Mouse (Mus musculus) liver, embryonic 11.5 days (tissue): Measurements from ENCODE around the gene Ide. TPM values are rescaled to one million over a fixed set of nuclear protein-coding genes. Genes with fewer than 3 reads are reported as not detected.

ENCODE experiments used
- ATAC-seq: fragments of 200-750 bp; cut with Nextera tagmentation; replicated peaks from 2 replicates; pipeline ENCODE4 v1.8.0; 2017; ENCODE audit warnings: moderate number of reproducible peaks, mild to moderate bottlenecking, moderate TSS enrichment, moderate library complexity; ENCODE audit not compliant: low FRiP score
- DNase-seq: peaks from one replicate; pipeline ENCODE4 v3.0.0-alpha.2; 2017; ENCODE audit warnings: low spot score
- H3K27ac ChIP-seq: fragments of 300-500 bp; sonication (generic); 2 replicates; pipeline ENCODE4 v1.5.1; 2014; ENCODE audit warnings: mild to moderate bottlenecking, low read depth, low read length, control low read depth
- H3K27me3 ChIP-seq: fragments of 300-500 bp; sonication (generic); replicated peaks from 2 replicates; pipeline ENCODE4 v1.6.1; 2014; ENCODE audit warnings: low read length, mixed read lengths; ENCODE audit not compliant: control insufficient read depth, insufficient read depth
- H3K36me3 ChIP-seq: fragments of 300-500 bp; sonication (generic); 2 replicates; pipeline ENCODE4 v1.6.1; 2014; ENCODE audit warnings: mild to moderate bottlenecking, low read length, moderate library complexity, mixed read lengths; ENCODE audit not compliant: control insufficient read depth, insufficient read depth
- H3K4me1 ChIP-seq: fragments of 300-500 bp; sonication (generic); replicated peaks from 2 replicates; pipeline ENCODE4 v1.6.1; 2014; ENCODE audit warnings: low read length, mixed read lengths; ENCODE audit not compliant: control insufficient read depth, insufficient read depth
- H3K4me2 ChIP-seq: fragments of 300-500 bp; sonication (generic); 2 replicates; pipeline ENCODE4 v1.6.1; 2014; ENCODE audit warnings: mild to moderate bottlenecking, control low read depth, moderate library complexity
- H3K4me3 ChIP-seq: fragments of 300-500 bp; sonication (generic); 2 replicates; pipeline ENCODE4 v1.5.1; 2014; ENCODE audit warnings: low read depth, low read length, control low read depth
- H3K9ac ChIP-seq: fragments of 300-500 bp; sonication (generic); 2 replicates; pipeline ENCODE4 v1.6.1; 2014; ENCODE audit warnings: low read depth, low read length, control low read depth
- H3K9me3 ChIP-seq: fragments of 300-500 bp; sonication (generic); 2 replicates; pipeline ENCODE4 v1.6.1; 2016; ENCODE audit warnings: low read length, inconsistent platforms, mixed read lengths; ENCODE audit not compliant: control insufficient read depth
- WGBS: fragments of 180-500 bp; shearing (Covaris S2); extraction: QIAGEN DNeasy Blood & Tissue Kit; methylation state at CpG from one replicate; pipeline ENCODE4 v1.1.7; 2014; 5-methylcytosine and 5-hydroxymethylcytosine counted together
- polyA plus RNA-seq: library from polyadenylated mRNA; unstranded; fragments of >200 nt; fragmentation: Nextera tagmentation; extraction: Ambion mirVana; gene quantifications from 2 replicates; pipeline ENCODE4 v1.2.1, GENCODE M21; 2014

Gene Ide
- polyA plus RNA-seq = 64.2 and 80.4 TPM in 2 replicates

DNA sequence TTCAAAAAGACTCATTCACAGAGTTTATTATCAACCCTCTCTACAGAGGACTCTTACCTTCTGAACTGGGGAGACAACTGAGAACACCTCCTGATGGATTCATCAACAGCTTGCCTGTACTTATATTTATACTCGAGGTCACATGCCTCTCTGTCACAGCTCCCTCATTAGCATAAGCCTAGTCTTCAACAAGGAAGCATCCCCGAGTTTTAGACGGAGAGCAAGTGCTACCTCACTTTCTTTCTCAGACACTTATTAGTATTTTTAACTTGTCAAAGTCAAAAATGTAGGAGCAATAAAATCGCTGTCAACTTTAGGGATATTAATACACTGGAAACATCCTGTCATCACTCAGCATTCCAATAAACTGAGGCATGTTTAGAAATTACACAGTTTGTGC is at the start of gene Ide:
TSS of gene Ide (minus strand) at position 101 of the 400 bp plus-strand sequence.
- ATAC-seq = no peak

DNA sequence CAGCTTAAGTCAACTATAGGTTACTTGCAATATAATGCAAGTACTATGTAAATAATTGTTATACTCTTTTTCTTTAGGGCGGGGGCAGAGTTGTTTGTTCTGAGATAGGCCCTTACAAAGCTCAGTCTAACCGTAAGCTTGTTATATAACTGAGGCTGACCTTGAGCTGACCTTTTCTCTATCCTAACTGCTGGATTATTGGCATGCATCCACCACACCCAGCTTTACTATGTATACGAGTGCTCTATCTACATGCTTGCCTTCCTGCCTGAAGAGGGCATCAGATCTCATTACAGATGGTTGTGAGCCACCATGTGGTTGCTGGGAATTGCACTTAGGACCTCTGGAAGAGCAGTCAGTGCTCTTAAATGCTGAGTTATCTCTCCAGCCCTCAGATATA is 48.5 kb upstream of the Ide start:
- Histone ChIP-seq H3K4me2 (no peak overlapping the region), H3K36me3 (peaks cover 36% of the 10 kb centered on the region), H3K4me1 (no peaks in the 10 kb centered on the region), H3K9ac (no peak overlapping the region), H3K9me3 (no peaks in the 10 kb centered on the region), H3K27ac (no peak overlapping the region), H3K27me3 (no peaks in the 10 kb centered on the region), H3K4me3 (no peak overlapping the region)
- DNase-seq (no peak), ATAC-seq (no peak)
- 82% methylated on average over 3 of the region's 3 CpGs for WGBS

More for the DNA sequence above, at the start of gene Ide:
- WGBS = 73% methylated on average over 4 of the region's 4 CpGs
- no peak for DNase-seq
- H3K27me3 ChIP-seq = no peaks in the 10 kb centered on the region
- no peak within 1 kb of the TSS for H3K27ac ChIP-seq
- no peak within 1 kb of the TSS for H3K4me3 ChIP-seq
- peaks cover 14% of the 10 kb centered on the region for H3K4me1 ChIP-seq
- no peaks in the 10 kb centered on the region for H3K9me3 ChIP-seq
- no peaks in the 10 kb centered on the region for H3K36me3 ChIP-seq
- no peak within 1 kb of the TSS for H3K9ac ChIP-seq
- no peak within 1 kb of the TSS for H3K4me2 ChIP-seq

DNA sequence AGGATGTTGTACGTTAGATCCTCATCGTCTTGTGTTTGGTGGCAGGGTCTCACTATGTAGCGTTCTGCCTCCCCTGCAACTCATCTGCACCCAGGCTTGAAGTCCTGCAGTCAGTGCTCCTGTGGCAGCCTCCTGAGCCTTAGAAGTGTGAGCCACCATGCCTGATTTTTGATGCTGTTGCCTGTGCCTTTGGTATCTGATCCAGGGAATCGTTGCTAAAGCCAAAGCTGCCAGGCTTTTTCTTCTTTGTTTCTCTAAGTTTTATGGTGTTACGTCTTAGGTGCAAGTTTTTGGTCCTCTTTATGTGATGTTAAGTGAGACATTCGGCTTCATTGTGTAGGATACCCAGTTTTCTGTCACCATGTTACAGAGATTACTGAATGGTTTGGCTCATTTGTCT is 41.2 kb upstream of the Ide start:
- ATAC-seq (no peak), DNase-seq (no peak)
- no peak overlapping the region for H3K27ac ChIP-seq
- no peaks in the 10 kb centered on the region for H3K9me3 ChIP-seq
- peaks cover 3% of the 10 kb centered on the region for H3K36me3 ChIP-seq
- H3K4me1 ChIP-seq = peaks cover 22% of the 10 kb centered on the region
- WGBS = 90% methylated on average over 6 of the region's 6 CpGs
- peak overlapping the region; percentile 81 for H3K4me2 ChIP-seq
- no peaks in the 10 kb centered on the region for H3K27me3 ChIP-seq
- H3K9ac ChIP-seq = no peak overlapping the region
- 0 out of 2 replicates have a peak overlapping the region, but pooled peaks have one; percentile 12 for H3K4me3 ChIP-seq

DNA sequence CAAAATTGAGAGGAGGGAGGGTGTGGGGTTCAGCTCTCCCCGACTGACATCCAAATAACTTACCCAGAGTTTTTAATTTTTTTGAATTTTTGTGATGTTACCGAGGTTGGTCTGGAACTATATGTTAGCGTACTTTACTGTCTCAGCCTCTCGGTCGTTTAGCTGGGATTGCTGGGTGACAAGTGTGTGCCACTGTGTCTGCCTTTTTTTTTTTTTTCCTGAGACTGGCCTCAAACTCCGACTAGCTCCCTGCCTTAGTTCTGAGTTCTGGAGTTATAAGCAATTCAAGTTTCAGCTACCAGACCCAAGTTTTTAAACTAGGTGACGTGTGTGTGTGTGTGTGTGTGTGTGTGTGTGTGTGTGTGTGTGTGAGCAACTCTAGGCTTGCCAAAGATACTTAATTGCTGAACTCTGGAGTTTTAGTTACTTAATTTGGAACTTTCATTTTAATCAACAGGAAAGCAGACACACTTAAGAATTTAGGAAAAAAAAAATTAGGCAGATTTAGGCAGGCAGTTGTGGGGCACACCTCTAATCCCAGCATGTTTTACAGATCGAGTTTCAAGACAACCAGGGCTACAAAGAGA is 39.8 kb upstream of the Ide start:
- DNase-seq (no peak), ATAC-seq (no peak)
- peak overlapping the region; percentile 73 for H3K4me3 ChIP-seq
- peak overlapping the region; percentile 81 for H3K4me2 ChIP-seq
- peaks cover 27% of the 10 kb centered on the region for H3K4me1 ChIP-seq
- WGBS = 19% methylated on average over 8 of the region's 8 CpGs
- peaks cover 3% of the 10 kb centered on the region for H3K36me3 ChIP-seq
- no peak overlapping the region for H3K27ac ChIP-seq
- H3K9ac ChIP-seq = peak overlapping the region; percentile 84
- no peaks in the 10 kb centered on the region for H3K27me3 ChIP-seq
- H3K9me3 ChIP-seq = no peaks in the 10 kb centered on the region

DNA sequence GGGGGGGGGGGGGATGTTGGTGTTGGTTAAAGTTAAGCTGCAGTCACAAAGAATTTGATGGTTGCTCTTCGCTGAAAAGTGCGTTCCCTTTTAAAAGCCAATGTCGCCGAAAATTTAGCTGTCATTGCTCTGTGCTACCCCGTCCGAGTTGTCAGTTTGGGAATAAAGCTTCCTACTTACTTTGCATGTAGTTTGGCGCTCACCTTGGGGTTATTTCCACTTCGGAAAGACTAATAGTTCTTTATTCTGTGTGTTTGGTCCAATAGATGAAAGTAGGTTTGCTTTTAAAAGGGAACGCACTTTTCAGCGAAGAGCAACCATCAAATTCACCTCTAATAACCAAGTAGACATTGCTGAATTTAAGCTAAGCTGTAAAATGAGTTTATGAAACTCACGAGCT is 39.2 kb upstream of the Ide start:
- H3K9ac ChIP-seq = peak overlapping the region; percentile 84
- WGBS = under 1% methylated on average over 11 of the region's 11 CpGs
- no peaks in the 10 kb centered on the region for H3K9me3 ChIP-seq
- no peak for DNase-seq
- H3K27me3 ChIP-seq = no peaks in the 10 kb centered on the region
- peak overlapping the region; percentile 97; the same call in 1 of the 2 replicates for H3K27ac ChIP-seq
- H3K4me3 ChIP-seq = peak overlapping the region; percentile 73
- H3K4me1 ChIP-seq = peaks cover 27% of the 10 kb centered on the region
- no peak for ATAC-seq
- H3K4me2 ChIP-seq = peak overlapping the region; percentile 81
- no peaks in the 10 kb centered on the region; the same call in 1 of the 2 replicates for H3K36me3 ChIP-seq

DNA sequence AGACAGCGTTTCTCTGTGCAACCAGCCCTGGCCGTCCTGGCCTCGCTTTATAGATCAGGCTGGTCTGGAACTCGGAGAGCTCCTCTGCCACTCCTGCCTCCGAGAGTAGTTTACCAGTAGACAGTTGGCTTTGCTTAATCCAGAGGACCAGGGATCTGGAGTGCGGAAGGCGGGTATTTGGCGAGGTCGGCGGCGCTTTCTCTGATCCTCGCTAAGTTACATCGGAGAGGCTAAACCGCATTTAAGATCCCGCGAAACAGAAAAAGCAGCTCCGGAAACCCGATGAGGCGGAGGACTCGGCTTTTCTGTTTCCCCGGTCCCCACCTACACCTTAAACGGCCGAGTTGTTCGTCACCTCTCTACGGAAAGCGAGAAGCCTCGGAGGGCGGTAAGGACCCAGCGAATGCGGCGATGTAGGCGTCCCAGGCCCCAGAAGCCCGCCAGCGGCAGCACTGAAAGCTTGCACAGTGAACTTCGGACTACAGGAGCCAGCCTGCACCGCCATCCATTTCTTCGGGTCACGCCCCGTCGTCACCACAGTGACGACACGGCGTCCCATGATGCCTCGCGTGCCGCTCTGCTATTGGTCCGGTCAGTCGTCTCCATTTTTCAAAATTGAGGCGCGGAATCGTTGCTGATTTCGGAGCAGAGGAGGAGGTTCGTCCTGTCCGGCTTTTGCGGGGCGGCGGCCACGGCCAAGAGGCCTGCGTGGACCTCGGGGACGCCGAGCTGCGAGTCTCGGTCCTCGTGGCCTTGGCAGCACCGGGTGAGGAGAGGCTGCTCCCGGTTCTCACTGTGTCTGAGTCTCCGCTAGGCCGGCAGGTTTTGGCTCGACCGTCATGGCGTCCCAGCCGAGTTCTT is 38.3 kb upstream of the Ide start, which contains the start of gene Kif11:
TSS of gene Kif11 (plus strand) at position 649 of the 861 bp plus-strand sequence.
- peak; percentile 96 for ATAC-seq
- WGBS = under 1% methylated on average over 73 of the region's 73 CpGs

DNA sequence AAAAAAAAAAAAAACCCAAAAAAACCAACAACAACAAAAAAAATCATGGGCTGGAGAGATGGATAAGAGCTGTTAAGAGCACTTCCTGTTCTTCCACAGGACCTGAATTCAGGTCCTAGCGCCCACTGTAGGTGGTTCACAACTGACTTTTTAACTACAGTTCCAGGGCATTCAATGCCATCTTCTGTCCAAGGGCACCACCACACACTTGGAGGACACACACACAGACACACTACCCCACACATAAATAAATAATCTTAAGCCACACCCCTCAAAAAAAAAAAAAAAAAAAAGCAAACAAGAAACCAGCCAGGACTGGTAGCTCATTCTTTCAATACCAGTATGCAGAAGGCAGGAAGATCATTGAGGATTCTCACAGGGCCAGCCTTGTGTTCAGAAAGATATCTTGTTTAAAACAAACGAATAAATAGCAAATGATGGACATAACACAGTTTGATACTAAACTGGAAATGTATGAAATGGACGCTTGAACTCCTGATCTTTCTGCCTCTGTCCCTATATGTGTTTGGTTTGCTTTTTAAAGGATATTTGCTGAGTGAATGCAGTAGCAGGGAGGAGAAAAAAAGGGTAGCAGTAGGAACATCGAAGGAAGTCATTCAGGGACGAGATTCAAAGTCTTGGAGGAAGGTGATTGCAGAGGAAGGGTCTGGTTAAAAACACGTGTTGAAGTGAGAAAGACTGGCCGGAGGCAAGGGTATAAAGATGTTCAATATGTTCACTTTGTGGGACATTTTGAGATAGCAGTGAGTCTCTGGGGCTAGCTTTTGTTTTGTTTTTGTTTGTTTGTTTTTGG is 37.5 kb upstream of the Ide start:
- Histone ChIP-seq H3K27ac (peak overlapping the region; percentile 97), H3K9me3 (no peaks in the 10 kb centered on the region), H3K4me1 (peaks cover 19% of the 10 kb centered on the region), H3K27me3 (no peaks in the 10 kb centered on the region), H3K4me2 (peak overlapping the region; percentile 92), H3K36me3 (no peaks in the 10 kb centered on the region; the same call in 1 of the 2 replicates), H3K9ac (peak overlapping the region; percentile 84), H3K4me3 (peak overlapping the region; percentile 73)
- ATAC-seq = no peak
- peak; percentile 36 for DNase-seq
- 18% methylated on average over 7 of the region's 7 CpGs for WGBS

More for the DNA sequence above, 38.3 kb upstream of the Ide start, which contains the start of gene Kif11:
- H3K9me3 ChIP-seq = no peaks in the 10 kb centered on the region
- H3K4me3 ChIP-seq = peak within 1 kb of the TSS; percentile 73
- no peaks in the 10 kb centered on the region; the same call in 1 of the 2 replicates for H3K36me3 ChIP-seq
- peaks cover 26% of the 10 kb centered on the region for H3K4me1 ChIP-seq
- no peaks in the 10 kb centered on the region for H3K27me3 ChIP-seq
- H3K4me2 ChIP-seq = peak within 1 kb of the TSS; percentile 92
- peak within 1 kb of the TSS; percentile 97 for H3K27ac ChIP-seq
- H3K9ac ChIP-seq = peak within 1 kb of the TSS; percentile 84
- DNase-seq = peak; percentile 93

DNA sequence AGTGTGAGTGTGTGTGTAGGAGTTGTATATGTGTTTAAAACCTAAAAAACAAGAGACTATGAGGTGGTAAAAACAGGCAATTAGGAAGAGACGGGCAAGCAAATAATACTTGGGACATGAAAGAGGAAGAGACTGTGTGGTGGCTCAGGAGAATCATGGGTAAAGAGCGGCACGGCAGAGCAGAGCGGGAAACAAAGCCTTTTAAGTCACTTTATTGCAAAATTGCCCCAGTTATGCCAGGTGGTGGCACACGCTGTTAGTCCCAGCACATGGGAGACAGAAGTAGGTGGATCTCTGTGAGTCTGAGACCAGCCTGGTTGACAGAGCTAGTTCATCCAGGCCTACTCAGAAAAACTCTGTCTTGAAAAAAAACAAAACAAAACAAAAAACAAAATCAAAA is 32.7 kb upstream of the Ide start:
- no peak for ATAC-seq

More for the DNA sequence above, 32.7 kb upstream of the Ide start:
- H3K27ac ChIP-seq = no peak overlapping the region
- 74% methylated on average over 5 of the region's 5 CpGs for WGBS
- no peak overlapping the region for H3K9ac ChIP-seq
- no peaks in the 10 kb centered on the region for H3K36me3 ChIP-seq
- H3K27me3 ChIP-seq = no peaks in the 10 kb centered on the region
- H3K9me3 ChIP-seq = no peaks in the 10 kb centered on the region
- H3K4me1 ChIP-seq = peaks cover 7% of the 10 kb centered on the region
- no peak overlapping the region for H3K4me3 ChIP-seq
- DNase-seq = no peak
- no peak overlapping the region for H3K4me2 ChIP-seq
